Mouse (Mus musculus) CD4-positive, CD25-positive, alpha-beta regulatory T cell, adult 4 months (primary cell): ENCODE data around the gene Gm26620. TPM values are rescaled to one million over a fixed set of nuclear protein-coding genes. Genes with fewer than 3 reads are reported as not detected.
A peak's percentile ranks its signal among the peaks of the same experiment; 100 is the strongest.

Experiments used
- ATAC-seq: one replicate; pipeline ENCODE4 v1.8.0; 2017
- polyA plus RNA-seq, 2 experiments: library from polyadenylated mRNA; unstranded; fragments of 100-300 nt; shearing (Covaris generic); gene quantifications; one replicate each; pipeline ENCODE4 v1.2.1; 2017

The Gm26620 gene
- not detected for polyA plus RNA-seq

DNA sequence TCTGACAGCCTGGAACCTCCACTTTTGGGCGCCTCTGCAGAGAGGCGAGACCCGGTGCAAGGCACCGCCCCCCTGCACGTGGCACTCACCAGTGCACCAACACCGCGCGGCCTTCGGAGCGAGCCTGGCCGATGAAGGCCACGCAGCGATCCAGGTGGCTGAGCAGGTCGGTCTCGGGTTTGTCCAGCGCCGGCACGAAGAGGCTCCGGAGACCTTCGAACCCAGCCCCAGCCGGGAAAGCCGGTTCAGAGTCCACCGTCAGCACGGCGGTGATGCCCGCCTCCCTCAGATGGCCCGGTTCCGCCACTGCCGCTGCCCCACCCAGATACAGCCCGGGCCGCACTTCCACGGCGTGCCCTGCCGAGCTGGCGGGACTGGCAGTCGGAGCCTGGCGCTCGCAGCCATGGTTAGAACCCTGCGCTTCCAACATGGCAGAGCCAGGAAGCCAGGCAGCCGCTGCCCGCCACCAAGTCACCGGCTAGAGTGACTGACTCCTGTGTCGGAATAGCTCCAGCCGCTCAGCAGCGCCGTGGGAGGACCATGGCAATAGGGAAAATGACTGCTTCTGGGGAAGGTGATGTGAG is at the start of gene Gm26620, which contains the start of gene Dusp12:
TSS of gene Gm26620 (plus strand) at position 88 of the 584 bp plus-strand sequence.
TSS of gene Dusp12 (minus strand) at position 563 of the 584 bp plus-strand sequence.
- peak; percentile 96 for ATAC-seq

DNA sequence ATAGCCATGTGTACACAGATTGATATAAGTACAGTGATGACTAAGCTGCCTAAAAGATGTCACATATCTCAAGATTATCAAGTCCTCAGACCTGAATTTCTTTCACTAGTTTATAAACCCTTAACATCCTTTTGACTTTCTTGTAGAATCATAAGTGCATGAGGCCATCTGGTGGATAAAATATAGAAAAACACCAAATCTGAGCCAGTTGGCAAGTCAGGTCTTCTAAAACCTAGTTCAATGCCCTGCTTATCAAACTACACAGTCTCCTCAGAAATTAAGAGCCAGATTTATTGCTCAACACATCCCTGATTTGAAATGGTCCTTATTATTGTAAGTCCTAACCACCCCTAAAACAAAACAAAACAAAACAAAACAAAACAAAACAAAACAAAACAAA is 45.2 kb upstream of the Gm26620 start:
- ATAC-seq, result peak; percentile 43

DNA sequence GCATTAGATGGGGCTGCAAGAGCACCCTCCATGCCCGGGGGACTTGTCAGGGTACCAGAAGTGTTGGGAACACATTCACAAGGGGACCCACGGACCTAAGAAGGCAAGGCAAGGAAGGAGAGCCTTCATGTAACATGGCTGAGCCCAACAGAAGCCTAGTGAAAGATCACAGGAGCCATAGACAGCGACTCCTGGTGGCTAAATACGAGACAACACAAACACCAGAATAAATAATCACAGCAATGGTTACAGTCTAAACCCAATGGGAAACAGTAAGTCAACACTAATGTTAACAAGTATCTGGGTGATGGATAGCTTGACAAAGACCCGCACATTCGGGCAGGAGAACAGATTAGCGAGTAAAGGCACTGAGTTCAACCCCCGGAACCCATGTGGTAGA is 40.5 kb upstream of the Gm26620 start:
- peak; percentile 77 for ATAC-seq

DNA sequence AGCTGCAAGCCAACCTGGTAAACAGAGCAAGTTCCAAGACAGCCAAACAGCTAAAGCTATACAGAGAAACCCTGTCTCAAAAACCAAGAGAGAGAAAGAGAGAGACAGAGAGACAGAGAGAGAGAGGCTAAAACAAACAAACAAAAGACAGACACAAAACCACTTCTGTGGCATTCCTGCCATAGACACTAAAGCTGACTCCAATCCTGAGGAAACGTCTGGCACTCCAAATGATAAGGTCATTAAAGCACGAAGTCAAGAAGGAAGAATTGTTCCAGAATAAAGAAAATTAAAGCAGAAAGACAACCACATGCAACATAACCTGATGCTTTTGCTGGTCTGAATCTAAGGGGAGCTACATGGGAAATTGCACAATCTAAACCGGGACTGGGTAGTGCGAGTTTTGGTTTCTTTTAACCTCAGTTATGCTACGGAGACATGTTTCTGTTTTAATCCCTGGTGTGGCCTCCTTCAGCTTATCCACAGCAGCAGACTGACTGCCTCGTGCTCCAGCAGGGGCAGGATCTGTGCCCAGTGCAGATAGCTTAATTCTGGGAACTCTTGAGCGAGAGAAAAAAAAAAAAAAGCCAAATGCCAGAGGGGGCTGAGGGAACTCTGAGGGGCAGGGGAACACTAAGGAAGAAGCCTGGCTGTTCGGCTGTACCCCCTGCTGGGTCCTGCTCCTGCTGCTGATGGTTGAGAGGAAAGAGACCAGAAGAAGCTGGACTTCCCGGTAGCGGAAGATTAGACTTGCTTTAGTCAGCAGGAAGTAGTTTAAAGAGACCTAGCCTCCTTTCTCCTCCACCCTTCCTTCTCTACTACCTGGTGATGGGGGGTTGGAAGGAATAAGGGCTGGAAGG is 39.2 kb upstream of the Gm26620 start:
- ATAC-seq, result peak; percentile 20

- ATAC-seq, result no peak
Measured at GRCm38 (mm10) chr1:170850007-170850406, 34.9 kb upstream of the Gm26620 start.

- no peak for ATAC-seq
Measured at GRCm38 (mm10) chr1:170850637-170851624, 33.9 kb upstream of the Gm26620 start.

DNA sequence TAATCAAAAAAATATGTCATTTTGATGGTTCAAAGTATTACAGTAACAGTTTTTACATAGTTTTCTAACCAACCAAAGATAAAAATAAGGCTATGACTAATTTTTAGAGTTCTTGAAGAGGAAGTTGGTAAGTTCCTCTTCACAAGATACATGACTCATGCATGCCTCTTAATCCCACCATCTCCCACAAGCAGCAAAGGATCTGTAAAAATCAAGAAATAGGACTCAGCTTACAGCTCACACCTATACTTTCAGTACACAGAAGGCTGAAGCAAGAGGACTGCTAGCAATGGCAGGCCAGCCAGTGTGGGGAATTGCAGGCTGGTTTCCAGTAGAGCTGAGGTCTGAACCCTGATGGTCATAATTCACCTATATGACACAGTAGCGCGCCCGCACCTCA is 31.3 kb upstream of the Gm26620 start:
- ATAC-seq, result peak; percentile 74

DNA sequence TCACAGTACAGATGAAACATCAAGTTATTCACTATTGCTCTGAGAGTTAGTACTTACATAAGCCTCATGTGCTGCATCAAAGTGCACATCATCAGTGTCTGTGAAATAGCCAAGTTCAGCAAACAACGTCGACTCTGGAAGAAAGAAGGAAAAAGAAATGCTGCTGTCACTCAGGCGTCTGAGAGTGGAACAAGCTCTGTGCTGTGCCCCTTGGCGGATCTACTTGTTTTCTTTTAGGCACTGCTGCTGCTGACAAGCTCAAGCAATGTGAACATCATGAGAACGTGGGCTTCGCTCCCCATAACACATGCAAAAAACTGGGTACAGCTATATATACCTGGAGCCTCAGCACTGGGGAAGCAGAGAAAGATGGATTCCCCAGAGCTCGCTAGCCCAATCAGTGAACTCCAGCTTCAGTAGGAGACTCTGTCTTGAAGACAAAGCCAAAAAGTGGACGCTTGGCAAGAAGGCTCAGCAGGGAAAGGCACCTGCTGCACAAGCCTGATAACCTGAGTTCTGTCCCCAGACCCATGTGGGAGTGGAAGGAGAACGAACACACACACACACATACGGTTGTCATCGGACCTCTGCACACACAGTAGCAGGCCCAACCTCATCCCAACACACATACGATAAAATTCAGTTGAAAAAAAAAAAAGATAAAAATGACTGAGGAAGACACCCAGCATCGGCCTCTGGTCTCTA is 29.7 kb upstream of the Gm26620 start:
- no peak for ATAC-seq

GRCm38 (mm10) chr1:170857369-170857768 is 27.5 kb upstream of the Gm26620 start:
- ATAC-seq, result no peak

GRCm38 (mm10) chr1:170858872-170859271 is 26.0 kb upstream of the Gm26620 start:
- no peak for ATAC-seq

GRCm38 (mm10) chr1:170861671-170862434 is 23.0 kb upstream of the Gm26620 start:
- peak; percentile 65 for ATAC-seq

GRCm38 (mm10) chr1:170862435-170862717 is 22.5 kb upstream of the Gm26620 start:
- ATAC-seq, result no peak

DNA sequence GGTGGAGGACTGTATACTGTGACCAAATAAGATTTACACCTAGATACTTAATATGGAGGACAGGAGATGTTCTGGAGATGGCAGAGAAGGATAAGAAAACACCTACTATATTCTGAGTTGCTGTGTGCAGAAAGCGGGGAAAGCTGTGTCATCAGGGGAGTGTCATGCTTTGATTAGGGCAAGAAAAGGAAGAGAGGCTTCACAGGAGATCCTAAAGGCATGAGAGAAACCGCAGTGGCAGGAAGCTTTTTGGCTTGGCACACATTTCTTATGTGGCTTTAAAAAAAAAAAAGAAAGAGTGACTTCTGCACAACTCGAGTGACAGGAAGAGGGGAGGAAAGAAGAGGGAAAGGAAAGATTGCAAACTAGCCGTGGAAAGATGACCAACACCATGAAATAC is 21.8 kb upstream of the Gm26620 start:
- peak; percentile 59 for ATAC-seq

- no peak for ATAC-seq
Measured at GRCm38 (mm10) chr1:170864234-170864633, 20.6 kb upstream of the Gm26620 start.

- ATAC-seq, result no peak
Measured at GRCm38 (mm10) chr1:170864754-170865153, 20.1 kb upstream of the Gm26620 start.

DNA sequence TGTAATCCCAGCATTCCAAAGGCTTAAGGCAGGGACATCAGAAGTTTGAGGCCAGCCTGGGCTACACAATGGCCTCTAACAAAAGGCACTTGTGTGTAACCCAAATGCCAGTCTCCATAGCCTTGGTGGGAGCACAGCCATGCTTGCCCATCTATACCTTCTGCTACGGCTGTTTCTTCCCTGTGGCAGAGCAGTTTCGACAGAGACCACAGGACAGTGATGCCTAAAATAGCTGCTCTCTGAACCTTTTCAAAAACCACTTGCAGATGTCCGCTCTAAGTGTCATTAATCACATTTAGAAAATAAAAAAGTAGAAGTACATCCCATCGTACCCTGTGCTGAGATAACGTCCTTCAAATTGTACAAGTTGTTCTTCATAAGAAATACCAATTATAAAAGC is 19.5 kb upstream of the Gm26620 start:
- no peak for ATAC-seq

- ATAC-seq, result peak; percentile 35
Measured at GRCm38 (mm10) chr1:170866992-170867690, 17.7 kb upstream of the Gm26620 start.

GRCm38 (mm10) chr1:170867691-170868105 is 17.2 kb upstream of the Gm26620 start, which contains the start of gene Atf6:
Gene Atf6 (minus strand): TSS chr1:170867771.
- ATAC-seq, result peak; percentile 59

- ATAC-seq, result peak; percentile 42
Measured at GRCm38 (mm10) chr1:170868107-170868904, 16.6 kb upstream of the Gm26620 start.

- ATAC-seq, result no peak
Measured at GRCm38 (mm10) chr1:170868905-170869283, 16.0 kb upstream of the Gm26620 start.
